Mouse (Mus musculus) forelimb bud, embryonic 11.5 days (tissue): ENCODE results near the gene Heca.
"Not testable (repeated sequence)": the region's sequence is repeated elsewhere in the genome, so short reads cannot be mapped to it uniquely, and the experiment has no call there.

Experiments
- DNase-seq: peaks from one replicate; pipeline ENCODE4 v3.0.0-alpha.2; 2012; ENCODE audit warnings: low read depth, low spot score

Heca gene

DNA sequence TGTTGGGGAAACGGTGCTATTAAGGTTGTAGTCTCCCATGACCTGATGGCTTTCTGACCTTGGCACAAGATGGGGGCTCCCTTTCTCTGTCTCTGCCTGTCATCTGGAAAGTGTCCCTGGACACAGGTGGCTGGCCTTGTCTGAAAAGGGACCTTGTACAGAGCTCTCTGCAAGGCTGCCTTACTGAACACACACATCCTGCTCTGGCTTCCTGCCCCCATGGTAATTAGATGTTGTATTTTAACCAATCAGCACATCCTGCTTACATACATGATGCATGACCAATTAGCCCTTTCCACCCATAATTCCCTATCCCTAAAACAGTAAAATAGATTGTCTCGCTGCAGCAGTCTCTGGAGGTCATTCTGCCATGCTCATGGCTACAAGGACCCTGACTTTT lies 67.1 kb downstream of the Heca start:
- DNase-seq: no peak

DNA sequence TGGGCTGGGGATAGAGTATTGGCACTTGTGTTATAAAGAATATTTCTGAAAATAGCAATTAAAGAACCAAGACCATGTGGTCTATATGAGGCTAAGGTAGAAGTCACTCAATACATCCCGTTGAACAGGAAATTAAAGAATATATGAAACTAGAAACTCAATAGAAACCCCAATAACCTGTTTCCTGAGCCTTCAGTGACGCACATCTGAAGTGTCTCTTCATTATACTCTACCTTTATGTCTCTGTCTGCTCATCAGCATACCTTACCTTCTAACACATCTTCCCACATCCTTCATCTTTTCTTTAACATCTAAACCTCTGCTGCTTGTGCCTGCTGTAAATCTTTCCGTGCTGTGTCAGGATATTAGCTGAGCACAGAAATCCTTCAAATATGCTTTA lies 67.8 kb downstream of the Heca start:
- no peak for DNase-seq

DNA sequence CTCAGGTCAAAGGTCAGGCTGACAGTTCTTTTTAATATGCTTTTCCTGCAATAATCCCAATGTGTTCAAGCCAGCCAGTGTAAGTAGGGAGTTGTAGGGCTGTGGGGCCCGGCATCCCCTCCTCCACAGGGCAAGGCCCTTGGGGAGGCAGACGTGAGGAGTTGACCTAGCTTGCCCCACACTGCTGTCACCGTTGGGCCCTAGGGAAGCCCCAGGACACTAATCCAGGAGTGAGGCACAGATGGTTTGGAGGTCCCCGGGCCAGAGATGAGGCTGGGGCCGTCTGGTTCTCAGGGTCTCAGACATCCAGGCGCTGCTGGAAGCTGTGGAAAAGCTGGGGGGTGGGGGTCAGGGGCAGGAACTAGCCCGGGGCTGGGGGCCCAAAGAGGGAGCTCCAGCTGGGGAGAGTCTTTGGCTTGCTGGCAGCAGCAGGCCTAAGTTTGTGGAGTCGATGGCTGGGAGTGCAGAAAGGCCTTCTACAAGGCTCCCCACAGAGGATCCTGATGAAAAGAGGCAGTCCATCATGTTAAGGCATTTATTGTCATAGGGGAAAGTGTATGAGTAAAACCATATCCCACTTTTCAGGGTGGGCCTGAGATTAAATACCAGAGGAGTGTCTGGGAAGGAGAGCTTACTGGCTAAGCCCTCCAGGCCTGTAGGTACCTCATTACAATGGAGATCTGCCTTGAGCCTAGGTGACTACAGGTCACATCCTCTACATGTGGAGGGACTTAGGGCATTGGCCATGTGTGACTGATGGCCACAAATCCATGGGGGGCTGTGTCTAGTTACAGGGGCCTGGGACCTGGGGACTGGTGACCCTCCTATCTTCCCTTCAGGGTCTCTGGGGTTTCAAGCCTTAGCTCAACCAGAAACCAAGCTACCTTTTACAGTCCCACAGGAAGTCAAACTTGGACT lies 69.6 kb downstream of the Heca start:
- no peak for DNase-seq

DNA sequence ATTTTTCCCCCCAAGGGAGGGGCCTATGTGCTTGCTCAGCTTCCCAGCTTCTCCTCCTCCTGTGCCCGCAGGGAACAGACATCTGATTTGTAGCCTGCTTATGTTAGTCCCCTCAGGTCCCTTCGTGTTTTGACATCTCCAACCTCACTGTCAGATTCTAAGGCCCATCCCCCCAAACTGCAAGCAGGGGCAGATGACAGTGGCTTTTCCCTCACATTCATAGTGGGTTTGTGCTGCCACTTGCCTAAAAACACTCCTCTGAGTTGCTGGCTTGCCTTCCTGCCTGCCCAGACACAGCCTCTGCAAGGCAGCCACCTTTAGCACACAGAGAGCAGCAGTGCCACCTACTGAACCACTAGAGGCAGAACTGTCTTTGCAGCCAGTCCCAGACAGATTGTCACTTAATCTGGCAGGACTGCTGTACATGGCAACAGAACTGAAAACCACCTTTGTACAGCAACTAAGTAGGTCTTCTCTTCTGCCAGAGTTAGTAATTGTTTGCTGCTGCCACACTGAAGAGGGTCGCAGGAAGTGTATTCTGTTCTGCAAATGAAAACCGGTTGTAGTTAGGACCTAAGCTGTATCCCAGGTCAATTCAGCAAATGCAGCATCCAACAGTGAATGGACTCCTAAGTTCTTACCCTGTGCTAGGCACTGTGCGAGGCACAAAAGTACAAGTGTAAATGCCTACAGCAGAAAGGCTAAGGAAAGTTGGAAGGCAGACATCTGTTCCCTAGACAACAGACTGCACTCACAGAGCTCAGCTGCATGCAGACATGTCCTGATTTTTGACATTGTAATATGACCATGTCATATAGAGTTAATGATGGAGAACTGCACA lies 77.8 kb downstream of the Heca start:
- peak; percentile 49 for DNase-seq

DNA sequence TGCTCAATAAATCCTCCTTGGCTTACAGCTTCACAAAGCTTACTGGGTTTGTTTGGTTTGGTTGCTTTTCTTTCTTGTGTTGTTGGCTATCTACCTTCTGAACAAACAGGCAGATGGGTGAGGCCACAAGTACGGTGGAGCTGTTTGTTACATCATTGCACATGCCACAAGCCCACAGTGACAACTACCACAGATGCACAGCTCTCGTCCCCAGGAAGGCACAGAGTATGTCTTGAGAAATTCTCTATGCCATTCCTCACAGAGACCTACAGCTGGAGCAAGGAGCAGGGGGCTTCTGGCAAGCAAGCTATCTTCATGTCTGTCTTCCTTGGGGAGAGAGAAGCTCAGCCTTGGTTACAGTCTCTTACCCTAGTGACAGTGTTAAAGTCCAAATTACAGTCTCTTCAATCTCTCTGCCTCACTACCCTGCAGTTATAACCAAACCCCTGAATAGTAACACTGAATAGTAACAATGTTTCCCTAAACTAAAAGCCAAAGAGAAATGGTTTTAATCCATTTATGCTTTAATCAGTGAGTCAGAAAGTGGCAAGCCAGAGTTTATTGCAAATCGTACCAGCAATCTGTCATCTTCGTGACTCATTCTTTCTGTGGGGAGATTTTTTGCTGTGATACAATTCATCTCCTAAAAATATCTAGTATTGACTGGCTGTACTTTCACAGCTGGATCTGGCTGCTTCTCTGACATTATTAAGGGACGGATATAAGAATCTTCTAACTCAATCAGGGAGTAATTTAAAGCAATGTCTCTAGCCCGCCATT lies 87.0 kb downstream of the Heca start:
- DNase-seq: no peak

DNA sequence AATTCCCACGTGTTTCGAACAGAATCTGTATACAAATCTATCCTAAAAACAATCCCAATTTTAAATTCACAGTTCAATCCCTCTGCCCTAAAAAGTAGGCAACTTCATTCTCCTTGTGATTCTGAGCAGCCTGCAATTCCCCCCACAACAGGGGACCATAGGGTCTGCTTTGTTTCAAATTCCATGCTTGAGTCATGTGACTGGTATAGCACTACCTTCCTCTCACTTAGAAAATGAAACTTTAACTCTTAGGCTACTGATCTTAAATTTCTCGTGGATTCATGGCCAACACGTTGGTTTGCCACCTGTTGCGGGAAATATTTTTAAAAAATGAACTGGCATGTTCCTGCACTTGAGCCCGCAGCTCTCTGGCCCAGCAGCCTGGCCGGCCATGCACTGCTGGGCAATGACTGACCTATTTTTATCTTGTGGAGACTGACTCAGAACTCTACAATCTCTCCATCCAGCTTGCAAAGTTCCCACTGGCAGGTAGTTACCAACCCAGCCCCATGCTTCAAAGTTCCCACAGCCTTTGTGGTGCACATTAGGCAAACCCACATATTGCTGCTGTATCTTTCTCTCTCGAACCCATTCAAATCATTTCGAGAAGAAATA lies 90.1 kb downstream of the Heca start:
- DNase-seq: no peak

DNA sequence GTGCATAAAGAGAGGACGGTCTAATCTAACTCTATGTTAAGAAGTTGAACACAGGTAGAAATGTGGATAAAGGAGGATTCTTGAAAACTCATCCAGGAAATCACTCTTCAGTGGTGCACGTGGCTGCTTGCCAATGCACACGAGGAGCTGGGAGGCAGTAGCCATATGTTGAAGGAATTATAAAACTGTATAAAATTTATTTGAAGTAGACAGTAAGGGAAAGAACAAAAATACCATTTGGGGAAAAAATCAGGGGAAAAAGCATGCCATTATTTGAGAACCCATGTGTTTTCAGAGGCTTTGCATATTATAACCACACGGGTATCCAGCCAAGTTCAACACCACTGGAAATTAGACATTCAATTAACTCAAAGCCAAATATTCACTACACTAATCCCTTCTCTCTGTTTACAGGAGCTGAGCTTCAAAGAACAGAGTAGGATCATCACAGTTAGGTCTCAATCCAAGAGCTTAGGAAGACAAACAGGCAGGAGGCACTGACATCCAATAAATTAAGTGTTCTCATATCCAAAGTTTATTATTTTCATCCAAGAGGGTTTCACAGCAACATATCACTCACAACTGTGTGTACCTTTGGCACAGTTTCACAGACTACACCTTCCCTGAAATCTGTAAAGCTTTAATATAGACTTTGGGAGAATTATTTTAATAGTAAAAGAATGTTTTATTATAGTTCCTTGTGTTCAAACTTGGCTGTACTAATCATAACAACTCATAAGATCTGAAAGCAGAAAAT lies 102.9 kb downstream of the Heca start:
- DNase-seq: no peak

DNA sequence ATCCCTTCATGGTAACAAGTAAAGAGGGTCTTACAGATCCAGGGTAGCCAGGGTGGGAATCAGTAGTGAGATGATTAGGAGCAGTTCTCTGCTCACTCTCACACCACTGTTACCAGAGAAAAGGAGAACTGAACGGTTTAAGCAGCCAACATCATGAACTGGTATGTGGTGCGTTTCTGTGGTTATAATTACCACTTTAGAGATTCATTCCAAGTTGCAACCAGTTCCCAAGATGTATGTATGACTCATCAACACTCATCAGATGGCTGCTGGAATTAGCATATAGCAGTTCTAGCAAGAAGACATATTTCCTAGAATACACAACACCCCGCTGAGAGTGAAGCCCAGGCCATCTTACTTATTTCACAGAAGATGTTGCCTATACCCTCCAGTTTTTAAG lies 105.8 kb downstream of the Heca start:
- DNase-seq: no peak

DNA sequence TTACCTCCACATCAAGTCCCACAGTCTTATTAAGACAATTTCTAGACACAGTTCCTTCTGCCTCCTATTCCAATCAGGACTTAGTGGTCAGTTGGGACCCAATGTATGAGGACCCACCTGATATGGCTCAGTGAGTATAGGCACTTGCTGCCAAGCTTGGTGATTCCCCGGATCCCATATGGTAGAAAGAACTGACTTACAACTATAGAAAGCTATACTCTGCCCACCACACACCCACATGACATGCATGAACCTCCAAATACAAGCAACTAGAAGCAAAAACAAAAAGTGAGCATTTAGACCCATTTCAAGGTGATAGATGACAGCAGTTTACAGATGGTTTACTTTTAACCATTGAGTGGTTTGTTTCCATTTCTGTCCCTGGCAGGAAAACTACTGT lies 111.6 kb downstream of the Heca start:
- DNase-seq: no peak

DNA sequence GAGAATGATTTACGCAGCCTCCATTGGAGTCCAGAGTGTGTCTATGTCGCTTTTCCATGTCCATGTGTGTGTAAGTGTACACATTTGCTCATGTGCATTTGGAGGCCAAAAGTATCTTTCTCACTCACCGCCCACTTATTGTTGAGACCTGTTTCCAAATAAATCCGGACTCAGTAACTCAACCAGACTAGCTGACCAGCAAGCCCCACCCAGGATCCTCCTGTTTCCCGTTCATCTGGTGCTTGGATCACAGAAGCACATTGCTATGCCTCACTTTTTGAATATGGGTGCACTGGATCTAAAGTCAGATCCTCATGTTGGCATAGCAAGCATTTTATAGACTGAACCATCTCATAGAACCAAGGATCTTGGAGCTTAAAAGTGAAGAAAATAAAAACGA lies 112.8 kb downstream of the Heca start:
- no peak for DNase-seq

DNA sequence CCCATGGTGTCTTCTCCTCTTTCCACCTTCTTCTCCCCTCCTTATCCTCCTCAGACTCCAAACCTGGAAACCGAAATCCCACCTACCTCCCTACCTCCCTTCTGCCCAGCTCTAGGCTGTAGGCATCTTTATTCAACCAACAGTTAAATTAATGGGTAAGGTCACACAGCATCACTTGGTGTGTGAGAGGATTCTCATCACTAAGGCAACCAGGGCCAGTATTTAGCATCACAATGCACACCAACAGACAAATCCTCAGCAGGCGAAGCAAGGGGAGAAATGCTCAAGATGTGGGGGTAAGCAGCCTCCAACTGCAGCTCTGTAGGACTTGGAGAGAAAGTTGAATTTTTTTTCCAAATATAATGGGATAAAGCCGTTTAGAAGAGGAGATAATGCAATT lies 116.8 kb downstream of the Heca start:
- no peak for DNase-seq

DNA sequence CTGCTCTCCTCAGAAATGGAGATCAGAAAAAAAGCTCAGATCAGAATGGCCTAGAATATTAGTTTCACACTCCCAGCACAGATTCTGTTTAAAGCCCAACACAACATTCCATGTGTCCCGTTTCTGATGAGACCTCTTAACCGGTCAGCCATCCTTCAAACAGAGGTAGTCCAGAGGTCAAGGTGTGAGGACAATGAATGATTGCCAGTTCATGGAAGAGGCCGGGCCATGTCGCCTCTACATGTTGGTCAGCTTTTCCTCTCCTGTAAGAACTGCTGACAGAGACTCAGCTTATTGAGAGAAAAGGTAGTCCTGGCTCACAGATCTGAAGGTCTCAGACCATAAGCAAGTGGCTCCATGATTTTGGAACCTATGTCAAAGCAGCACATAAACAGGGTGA lies 118.7 kb downstream of the Heca start:
- DNase-seq: no peak

DNA sequence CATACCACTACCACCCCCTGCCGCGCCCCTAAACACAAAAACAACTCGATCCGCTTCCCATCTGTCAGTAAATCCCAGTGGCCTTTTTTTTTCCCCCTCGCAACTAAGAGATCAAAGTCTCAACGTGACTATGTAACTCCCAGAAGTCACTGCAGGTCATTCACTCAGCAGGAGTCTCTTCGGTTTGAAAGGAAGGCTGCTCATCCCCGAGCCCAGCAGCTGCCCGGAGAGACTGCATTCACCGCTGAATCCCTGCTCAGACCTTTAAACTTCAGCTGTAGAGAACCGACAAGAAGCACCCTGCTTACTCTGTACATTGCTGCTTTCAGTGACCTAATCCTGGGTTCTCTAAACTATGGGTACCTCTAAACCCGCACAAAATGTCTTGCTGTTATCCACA lies 120.5 kb downstream of the Heca start:
- DNase-seq: no peak

DNA sequence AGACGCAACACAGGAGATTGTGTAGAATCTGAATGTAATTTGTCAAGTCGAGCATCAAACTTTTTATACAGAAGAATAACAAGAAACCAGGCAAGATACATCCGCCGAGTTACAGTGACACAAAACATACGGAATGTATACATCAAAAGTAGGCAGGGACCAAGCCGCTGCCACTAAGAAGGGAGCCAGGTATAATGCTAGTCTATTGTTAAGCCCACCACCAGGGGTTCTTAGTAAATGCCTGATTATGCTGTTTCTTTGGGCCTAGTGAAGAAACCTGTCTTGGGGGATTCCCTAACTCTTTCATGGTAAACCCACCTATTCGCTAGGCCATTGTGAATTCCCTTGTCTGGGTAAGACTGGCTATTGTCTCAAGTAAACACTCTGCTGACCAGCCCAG lies 127.4 kb downstream of the Heca start:
- not testable (repeated sequence) for DNase-seq
